Comparison of ENCODE assay signal across 15 mouse cellular contexts in the genomic region with DNA sequence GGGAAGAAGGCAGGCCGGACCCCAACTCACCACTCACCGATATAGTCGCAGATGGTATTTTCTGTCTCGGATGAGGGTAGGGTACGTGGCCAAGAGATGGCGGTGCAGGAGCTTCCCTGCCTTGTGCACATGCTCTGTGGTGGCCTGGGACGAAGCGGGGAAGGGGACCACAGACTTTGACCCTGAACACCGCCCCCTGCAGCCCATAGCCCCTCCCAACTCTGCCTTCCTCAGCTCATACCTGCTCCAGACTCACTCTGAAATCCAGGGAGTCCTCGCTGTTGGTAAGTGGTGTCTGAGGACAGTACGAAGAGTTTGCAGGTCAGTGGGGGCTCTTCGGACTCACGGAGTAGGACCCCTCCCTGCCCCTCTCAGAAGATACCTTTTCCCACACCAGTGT. TPM values are rescaled to one million over a fixed set of nuclear protein-coding genes. Genes with fewer than 3 reads are reported as not detected.
A peak's percentile ranks its signal among the peaks of the same experiment; 100 is the strongest.
DNase-seq lines count a peak whose midpoint lies in the region; ATAC-seq and TF ChIP-seq lines count a peak whose summit lies in the region.
"Had no signal": no experiment of that assay in that cellular context is flagged by ENCODE, and none has a peak within 500 bp of the region (broad histone marks: within the 10 kb centered on the region; RNA-seq: fewer than 3 reads in every experiment).

No protein-coding gene starts in this region.

- no peak overlapping the region for H3K9ac ChIP-seq in lung, embryonic 14.5 days
- H3K9ac ChIP-seq in kidney, embryonic 16.5 days (replicated peaks; ENCODE audit: low read length): no peak overlapping the region
- no peak overlapping the region for H3K9ac ChIP-seq in stomach, embryonic 14.5 days (replicated peaks; ENCODE audit: low read depth, low read length)
- no peak overlapping the region for H3K9ac ChIP-seq in heart, adult 2 months (ENCODE audit: low read depth, low read length)
- H3K9ac ChIP-seq: heart, embryonic 12.5 days; neural tube, embryonic 13.5 days had no signal

- H3K36me3 ChIP-seq in lung, embryonic 14.5 days (ENCODE audit: insufficient read depth): peaks cover 23% of the 10 kb centered on the region; the same call in 1 of the 2 replicates
- H3K36me3 ChIP-seq in kidney, embryonic 16.5 days (ENCODE audit: insufficient read depth, low read length): peaks cover 17% of the 10 kb centered on the region
- 0 out of 2 replicates have a peak, but pooled peaks cover 4% of the 10 kb centered on the region for H3K36me3 ChIP-seq in stomach, embryonic 14.5 days (ENCODE audit: control insufficient read depth, insufficient read depth, low read length)
- no peaks in the 10 kb centered on the region for H3K36me3 ChIP-seq in heart, adult 2 months (ENCODE audit: control insufficient read depth, insufficient read depth, low read length)

- H3K4me1 ChIP-seq in lung, embryonic 14.5 days (ENCODE audit: insufficient read depth): peaks cover 16% of the 10 kb centered on the region
- peaks cover 4% of the 10 kb centered on the region; the same call in 1 of the 2 replicates for H3K4me1 ChIP-seq in brown adipose tissue, adult 24 weeks (ENCODE audit: control insufficient read depth, insufficient read depth, insufficient read length, low read length)
- peaks cover 35% of the 10 kb centered on the region for H3K4me1 ChIP-seq in kidney, embryonic 16.5 days (ENCODE audit: insufficient read depth, low read length)
- peaks cover 9% of the 10 kb centered on the region; the same call in 1 of the 2 replicates for H3K4me1 ChIP-seq in stomach, embryonic 14.5 days (ENCODE audit: control insufficient read depth, insufficient read depth, low read length)
- H3K4me1 ChIP-seq in heart, adult 2 months (ENCODE audit: control insufficient read depth, insufficient read depth, low read length): peaks cover 15% of the 10 kb centered on the region

- H3K27ac ChIP-seq in lung, embryonic 14.5 days (ENCODE audit: low read depth): peak overlapping the region; percentile 65; the same call in 1 of the 2 replicates
- peak overlapping the region; percentile 72; the same call in 1 of the 2 replicates for H3K27ac ChIP-seq in brown adipose tissue, adult 24 weeks (replicated peaks; ENCODE audit: low read depth, low read length)
- no peak overlapping the region for H3K27ac ChIP-seq in kidney, embryonic 16.5 days (ENCODE audit: low read length)
- peak overlapping the region; percentile 3; the same call in 1 of the 2 replicates for H3K27ac ChIP-seq in stomach, embryonic 14.5 days (ENCODE audit: low read length)
- no peak overlapping the region for H3K27ac ChIP-seq in heart, adult 2 months
- H3K27ac ChIP-seq: left cerebral cortex, adult 2 months; neural tube, embryonic 13.5 days had no signal

- no peak for TF ChIP-seq EP300 in heart, adult 2 months (IDR thresholded peaks at IDR 0.05; ENCODE audit: insufficient read depth, low read depth, low read length)

- 0 out of 2 replicates have a peak, but pooled peaks cover under 1% of the 10 kb centered on the region for H3K27me3 ChIP-seq in lung, embryonic 14.5 days (ENCODE audit: insufficient read depth, low read length)
- H3K27me3 ChIP-seq in kidney, embryonic 16.5 days (ENCODE audit: insufficient read depth, low read length): peaks cover 3% of the 10 kb centered on the region; the same call in 1 of the 2 replicates
- no peaks in the 10 kb centered on the region for H3K27me3 ChIP-seq in stomach, embryonic 14.5 days (ENCODE audit: control insufficient read depth, insufficient read depth, low read length)
- H3K27me3 ChIP-seq in heart, adult 2 months (ENCODE audit: control insufficient read depth, insufficient read depth, low read length): no peaks in the 10 kb centered on the region

- 39% methylated on average over 13 of the region's 13 CpGs for WGBS in lung, embryonic 14.5 days
- WGBS in kidney, embryonic 16.5 days: 52% methylated on average over 13 of the region's 13 CpGs
- WGBS in stomach, embryonic 14.5 days: 45% methylated on average over 13 of the region's 13 CpGs
- 79% methylated on average over 13 of the region's 13 CpGs for WGBS in heart, adult 2 months

- H3K4me2 ChIP-seq in lung, embryonic 14.5 days: peak overlapping the region; percentile 12
- H3K4me2 ChIP-seq in kidney, embryonic 16.5 days (replicated peaks; ENCODE audit: low read depth, low read length): no peak overlapping the region
- no peak overlapping the region for H3K4me2 ChIP-seq in stomach, embryonic 14.5 days (replicated peaks; ENCODE audit: low read depth, low read length)
- H3K4me2 ChIP-seq: heart, embryonic 12.5 days; neural tube, embryonic 13.5 days had no signal

- ATAC-seq in lung, embryonic 14.5 days (ENCODE audit: insufficient read depth): no peak
- ATAC-seq in kidney, embryonic 16.5 days (ENCODE audit: low FRiP score, low TSS enrichment): 0 out of 2 replicates have a peak, but pooled peaks have one; percentile 20
- ATAC-seq in stomach, embryonic 14.5 days (ENCODE audit: insufficient number of reproducible peaks, insufficient read depth, low FRiP score, low read depth): peak; percentile 42
- ATAC-seq: forebrain, embryonic 14.5 days; inflammation-experienced regulatory T-cells, adult 6 months had no signal

- TF ChIP-seq POLR2A in heart, adult 2 months (IDR thresholded peaks at IDR 0.05; ENCODE audit: insufficient read depth, low read depth, low read length): no peak

- 0 out of 2 replicates have a peak, but pooled peaks cover 2% of the 10 kb centered on the region for H3K79me2 ChIP-seq in heart, adult 2 months (replicated peaks; ENCODE audit: control insufficient read depth, insufficient read depth, low read length)

- no peak for DNase-seq in lung, embryonic 14.5 days
- DNase-seq in lung, adult 18-20 months: no peak
- no peak for DNase-seq in left cerebral cortex, postnatal 14 days (ENCODE audit: low spot score in 2 of 2)
- DNase-seq in frontal cortex, adult 2 months (ENCODE audit: extremely low spot score in 1 of 2, low spot score in 1 of 2): no peak
- DNase-seq in heart, adult 2 months: no peak
- DNase-seq: cerebellum, adult 18-20 months; retina, postnatal 1 day had no signal

- H3K4me3 ChIP-seq in lung, embryonic 14.5 days (ENCODE audit: low read depth, low read length): no peak overlapping the region
- H3K4me3 ChIP-seq in brown adipose tissue, adult 24 weeks (ENCODE audit: insufficient read depth, low read depth, low read length): no peak overlapping the region
- H3K4me3 ChIP-seq in kidney, embryonic 16.5 days (ENCODE audit: low read length): no peak overlapping the region
- no peak overlapping the region for H3K4me3 ChIP-seq in stomach, embryonic 14.5 days (ENCODE audit: low read depth, low read length)
- H3K4me3 ChIP-seq in heart, adult 2 months: no peak overlapping the region
- H3K4me3 ChIP-seq: heart, embryonic 12.5 days; left cerebral cortex, adult 2 months; neural tube, embryonic 13.5 days had no signal

- TF ChIP-seq CTCF in lung, embryonic 14.5 days (IDR thresholded peaks at IDR 0.05; ENCODE audit: low read depth): peak; percentile 11
- TF ChIP-seq CTCF in heart, adult 2 months (IDR thresholded peaks at IDR 0.05): no peak

- intact Hi-C loops in left cerebral cortex, postnatal 14 days (cut with DNase I): no loop called here
- intact Hi-C loops in heart, adult 2 months (cut with DNase I): loop anchor here (2.0 kb wide), 1 partner anchor 15 kb away; no protein-coding TSS in a partner anchor

- H3K9me3 ChIP-seq in lung, embryonic 14.5 days (ENCODE audit: low read depth, low read length): no peaks in the 10 kb centered on the region
- H3K9me3 ChIP-seq in kidney, embryonic 16.5 days (ENCODE audit: low read length): no peaks in the 10 kb centered on the region
- no peaks in the 10 kb centered on the region for H3K9me3 ChIP-seq in stomach, embryonic 14.5 days (ENCODE audit: control insufficient read depth, low read depth, low read length)
- H3K9me3 ChIP-seq: heart, embryonic 12.5 days; neural tube, embryonic 13.5 days had no signal

RNA-seq across cellular contexts. Expression of a gene that starts 6.3 kb away (rescaled TPM):
- polyA plus RNA-seq in lung, embryonic 14.5 days (2014; fragmentation: Nextera tagmentation; extraction: Ambion mirVana): 14.3 and 17.5 TPM in 2 replicates
- polyA plus RNA-seq in brown adipose tissue, adult 24 weeks (2012; ENCODE audit: insufficient read depth, insufficient read length, missing spikeins): 6.1 and 6.6 TPM in 2 replicates
- 36.3 and 36.4 TPM in 2 replicates for polyA plus RNA-seq in kidney, embryonic 16.5 days (2015; fragmentation: Nextera tagmentation; extraction: Ambion mirVana)
- 6.1 and 7.5 TPM in 2 replicates for polyA plus RNA-seq in stomach, embryonic 14.5 days (2014; fragmentation: Nextera tagmentation; extraction: Ambion mirVana)
- total RNA-seq in left cerebral cortex, postnatal 14 days (2021): 10 to 100 TPM; 28.9 to 36.7 TPM
- polyA plus RNA-seq in frontal cortex, adult 2 months (2012; rRNA removed): 69.2 and 78.4 TPM in 2 replicates
- total RNA-seq in heart, adult 2 months (2021): 10 to 100 TPM; 21.5 to 27.9 TPM
- polyA plus RNA-seq in heart, adult 2 months (2012; rRNA removed): 44.4 and 57.0 TPM in 2 replicates
- polyA plus RNA-seq: inflammation-experienced regulatory T-cells, adult 6 months had no signal

RNA-seq across cellular contexts. Expression of a gene that starts 16.9 kb away (rescaled TPM):
- polyA plus RNA-seq in lung, embryonic 14.5 days (2014; fragmentation: Nextera tagmentation; extraction: Ambion mirVana): 25.3 and 32.7 TPM in 2 replicates
- polyA plus RNA-seq in brown adipose tissue, adult 24 weeks (2012; ENCODE audit: insufficient read depth, insufficient read length, missing spikeins): 70.5 and 79.9 TPM in 2 replicates
- 81.7 and 81.9 TPM in 2 replicates for polyA plus RNA-seq in kidney, embryonic 16.5 days (2015; fragmentation: Nextera tagmentation; extraction: Ambion mirVana)
- polyA plus RNA-seq in stomach, embryonic 14.5 days (2014; fragmentation: Nextera tagmentation; extraction: Ambion mirVana): 23.5 and 24.0 TPM in 2 replicates
- 100 to 1,000 TPM; 157 to 169 TPM for total RNA-seq in left cerebral cortex, postnatal 14 days (2021)
- 107 and 117 TPM in 2 replicates for polyA plus RNA-seq in frontal cortex, adult 2 months (2012; rRNA removed)
- 10 to 100 TPM; 72.7 to 73.0 TPM for total RNA-seq in heart, adult 2 months (2021)
- polyA plus RNA-seq in heart, adult 2 months (2012; rRNA removed): 82.8 and 85.3 TPM in 2 replicates

RNA-seq across cellular contexts. Expression of a gene that starts 30.3 kb away (rescaled TPM):
- 0.20 TPM in 1 of 2 replicates, not detected in the other for polyA plus RNA-seq in lung, embryonic 14.5 days (2014; fragmentation: Nextera tagmentation; extraction: Ambion mirVana)
- 0.63 and 2.0 TPM in 2 replicates for polyA plus RNA-seq in brown adipose tissue, adult 24 weeks (2012; ENCODE audit: insufficient read depth, insufficient read length, missing spikeins)
- polyA plus RNA-seq in kidney, embryonic 16.5 days (2015; fragmentation: Nextera tagmentation; extraction: Ambion mirVana): 0.45 and 0.60 TPM in 2 replicates
- 0.20 TPM in 1 of 2 replicates, not detected in the other for polyA plus RNA-seq in stomach, embryonic 14.5 days (2014; fragmentation: Nextera tagmentation; extraction: Ambion mirVana)
- total RNA-seq in left cerebral cortex, postnatal 14 days (2021): under 1 TPM; 0.94 to 0.97 TPM
- 1.0 and 1.5 TPM in 2 replicates for polyA plus RNA-seq in frontal cortex, adult 2 months (2012; rRNA removed)
- 1 to 10 TPM; 1.1 to 1.2 TPM for total RNA-seq in heart, adult 2 months (2021)
- 2.4 TPM in 2 replicates for polyA plus RNA-seq in heart, adult 2 months (2012; rRNA removed)
- polyA plus RNA-seq: inflammation-experienced regulatory T-cells, adult 6 months had no signal

RNA-seq across cellular contexts. Expression of a gene that starts 55.8 kb away (rescaled TPM):
- polyA plus RNA-seq in lung, embryonic 14.5 days (2014; fragmentation: Nextera tagmentation; extraction: Ambion mirVana): 37.8 and 40.7 TPM in 2 replicates
- 7.5 and 8.8 TPM in 2 replicates for polyA plus RNA-seq in brown adipose tissue, adult 24 weeks (2012; ENCODE audit: insufficient read depth, insufficient read length, missing spikeins)
- polyA plus RNA-seq in kidney, embryonic 16.5 days (2015; fragmentation: Nextera tagmentation; extraction: Ambion mirVana): 31.0 and 33.0 TPM in 2 replicates
- polyA plus RNA-seq in stomach, embryonic 14.5 days (2014; fragmentation: Nextera tagmentation; extraction: Ambion mirVana): 32.6 and 34.1 TPM in 2 replicates
- 10 to 100 TPM; 27.4 to 28.2 TPM for total RNA-seq in left cerebral cortex, postnatal 14 days (2021)
- 21.0 and 23.5 TPM in 2 replicates for polyA plus RNA-seq in frontal cortex, adult 2 months (2012; rRNA removed)
- total RNA-seq in heart, adult 2 months (2021): 10 to 100 TPM; 12.7 to 14.2 TPM
- polyA plus RNA-seq in heart, adult 2 months (2012; rRNA removed): 4.4 and 7.4 TPM in 2 replicates

Comparison
In these comparisons a context has a peak if more than half of its experiments do, and no peak if none do; other contexts are left out.
1. H3K27ac ChIP-seq: peak in lung, embryonic 14.5 days (single experiment), brown adipose tissue, adult 24 weeks (single experiment) and stomach, embryonic 14.5 days (single experiment); none in kidney, embryonic 16.5 days (single experiment) and heart, adult 2 months (single experiment).